Mouse (Mus musculus) thymus, adult 2 months (tissue): ENCODE data around the gene D17Wsu92e. TPM values are rescaled to one million over a fixed set of nuclear protein-coding genes. Genes with fewer than 3 reads are reported as not detected.

Experiments used
- DNase-seq: peaks from one replicate; pipeline ENCODE4 v3.0.0; 2021
- H3K27ac ChIP-seq: fragments of 200-500 bp; 2 replicates; pipeline ENCODE4 v1.5.1; 2012; ENCODE audit warnings: low read length, control low read depth; ENCODE audit not compliant: control insufficient read depth, insufficient read depth
- H3K27me3 ChIP-seq: fragments of 200-500 bp; 2 replicates; pipeline ENCODE4 v1.6.1; 2012; ENCODE audit warnings: mild to moderate bottlenecking, low read length, moderate library complexity, mixed read lengths; ENCODE audit not compliant: control insufficient read depth, insufficient read depth
- H3K36me3 ChIP-seq: fragments of 200-500 bp; 2 replicates; pipeline ENCODE4 v1.6.1; 2012; ENCODE audit warnings: mild to moderate bottlenecking, low read length, moderate library complexity; ENCODE audit not compliant: control insufficient read depth, insufficient read depth
- H3K4me1 ChIP-seq: fragments of 200-500 bp; replicated peaks from 2 replicates; pipeline ENCODE4 v1.6.1; 2012; ENCODE audit warnings: low read length; ENCODE audit not compliant: control insufficient read depth, insufficient read depth
- H3K4me3 ChIP-seq: fragments of 200-500 bp; 2 replicates; pipeline ENCODE4 v1.5.1; 2012; ENCODE audit warnings: mild to moderate bottlenecking, low read length, control low read depth, moderate library complexity; ENCODE audit not compliant: control insufficient read depth, insufficient read depth
- CTCF ChIP-seq: fragments of 200-500 bp; IDR thresholded peaks from 2 replicates; pipeline ENCODE4 v1.5.1; 2012; ENCODE audit warnings: mild to moderate bottlenecking, control low read depth, low read length, moderate library complexity, borderline replicate concordance; ENCODE audit not compliant: control insufficient read depth, poor library complexity, insufficient read depth; ENCODE audit errors: extremely low read depth
- POLR2A ChIP-seq: fragments of 200-500 bp; IDR thresholded peaks from 2 replicates; pipeline ENCODE4 v1.6.1; 2012; ENCODE audit warnings: mild to moderate bottlenecking, low read length, control low read depth, moderate library complexity; ENCODE audit not compliant: control insufficient read depth, poor library complexity, insufficient read depth; ENCODE audit errors: extremely low read depth
- WGBS: fragments of 180-500 bp; shearing (Covaris S2); methylation state at CpG from one replicate; pipeline ENCODE4 v1.1.7; 2018; 5-methylcytosine and 5-hydroxymethylcytosine counted together
- polyA plus RNA-seq: library from polyadenylated mRNA; depleted of rRNA; stranded (reverse); fragments of >200 nt; gene quantifications from 2 replicates; pipeline ENCODE4 v1.2.3, GENCODE M21; 2012

The D17Wsu92e gene
- polyA plus RNA-seq, 1 experiment = 97.5 TPM

- DNase-seq = no peak
- no peak overlapping the region for H3K4me3 ChIP-seq
- H3K36me3 ChIP-seq = no peaks in the 10 kb centered on the region
- 87% methylated on average over 14 of the region's 14 CpGs for WGBS
- H3K27ac ChIP-seq = no peak overlapping the region
- no peaks in the 10 kb centered on the region for H3K27me3 ChIP-seq
- no peak for TF ChIP-seq POLR2A
- no peak for TF ChIP-seq CTCF
- no peaks in the 10 kb centered on the region; the same call in 1 of the 2 replicates for H3K4me1 ChIP-seq
Measured at GRCm38 (mm10) chr17:27719663-27720062, 100.8 kb downstream of the D17Wsu92e start.

- no peak overlapping the region for H3K27ac ChIP-seq
- no peak for DNase-seq
- H3K4me3 ChIP-seq = no peak overlapping the region
- WGBS = 68% methylated on average over 5 of the region's 5 CpGs
- TF ChIP-seq POLR2A = no peak
- TF ChIP-seq CTCF = no peak
- no peaks in the 10 kb centered on the region for H3K36me3 ChIP-seq
- H3K27me3 ChIP-seq = no peaks in the 10 kb centered on the region
- H3K4me1 ChIP-seq = no peaks in the 10 kb centered on the region; the same call in 1 of the 2 replicates
Measured at GRCm38 (mm10) chr17:27718250-27718649, 102.2 kb downstream of the D17Wsu92e start.

- peak overlapping the region; percentile 20; the same call in 1 of the 2 replicates for H3K4me3 ChIP-seq
- H3K36me3 ChIP-seq = no peaks in the 10 kb centered on the region
- no peak for DNase-seq
- no peaks in the 10 kb centered on the region; the same call in 1 of the 2 replicates for H3K4me1 ChIP-seq
- no peaks in the 10 kb centered on the region for H3K27me3 ChIP-seq
- TF ChIP-seq CTCF = no peak
- TF ChIP-seq POLR2A = no peak
- 17% methylated on average over 16 of the region's 16 CpGs for WGBS
- H3K27ac ChIP-seq = no peak overlapping the region
Measured at GRCm38 (mm10) chr17:27716804-27717203, 103.6 kb downstream of the D17Wsu92e start.

- Histone ChIP-seq H3K4me1 (peaks cover under 1% of the 10 kb centered on the region), H3K27me3 (no peaks in the 10 kb centered on the region), H3K36me3 (no peaks in the 10 kb centered on the region), H3K4me3 (no peak overlapping the region), H3K27ac (no peak overlapping the region)
- TF ChIP-seq CTCF (no peak), POLR2A (no peak)
- 96% methylated on average over 1 of the region's 1 CpGs for WGBS
- no peak for DNase-seq
Measured at GRCm38 (mm10) chr17:27712832-27713231, 107.6 kb downstream of the D17Wsu92e start.

GRCm38 (mm10) chr17:27709650-27710049 lies 110.8 kb downstream of the D17Wsu92e start:
- Histone ChIP-seq H3K27me3 (no peaks in the 10 kb centered on the region), H3K27ac (no peak overlapping the region)

GRCm38 (mm10) chr17:27707954-27708661 lies 112.3 kb downstream of the D17Wsu92e start:
- H3K27ac ChIP-seq = no peak overlapping the region
- WGBS = 14% methylated on average over 25 of the region's 25 CpGs
- no peaks in the 10 kb centered on the region for H3K27me3 ChIP-seq
- no peak for TF ChIP-seq POLR2A
- TF ChIP-seq CTCF = no peak
- peaks cover 3% of the 10 kb centered on the region for H3K4me1 ChIP-seq
- H3K4me3 ChIP-seq = no peak overlapping the region
- no peaks in the 10 kb centered on the region for H3K36me3 ChIP-seq
- DNase-seq = peak; percentile 43

More at GRCm38 (mm10) chr17:27709650-27710049, 110.8 kb downstream of the D17Wsu92e start:
- Histone ChIP-seq H3K4me3 (no peak overlapping the region), H3K4me1 (peaks cover 3% of the 10 kb centered on the region), H3K36me3 (no peaks in the 10 kb centered on the region)
- TF ChIP-seq CTCF (no peak), POLR2A (no peak)
- WGBS = 74% methylated on average over 5 of the region's 5 CpGs
- no peak for DNase-seq

GRCm38 (mm10) chr17:27705661-27706060 lies 114.8 kb downstream of the D17Wsu92e start:
- Histone ChIP-seq H3K36me3 (no peaks in the 10 kb centered on the region), H3K27me3 (no peaks in the 10 kb centered on the region), H3K27ac (no peak overlapping the region), H3K4me1 (peaks cover 6% of the 10 kb centered on the region), H3K4me3 (no peak overlapping the region)
- DNase-seq = no peak
- TF ChIP-seq POLR2A (no peak), CTCF (no peak)
- 90% methylated on average over 10 of the region's 10 CpGs for WGBS
